Mouse (Mus musculus): ENCODE measurements at regions not wholly inside any gene's neighbourhood (a gene's known extent, or its start where the extent isn't known, plus 50 kb on each side); places are given as distances from the start of the nearest gene placed in this dataset.
A peak's percentile ranks its signal among the peaks of the same experiment; 100 is the strongest.

GRCm38 (mm10) chr2:117399487-117399886 is 56.7 kb upstream of the Rasgrp1 start:
- ATAC-seq (replicated peaks; ENCODE audit: low FRiP score, poor library complexity, severe bottlenecking): no peak

GRCm38 (mm10) chr2:117403425-117404175 is 60.8 kb upstream of the Rasgrp1 start:
- no peak for ATAC-seq (replicated peaks; ENCODE audit: low FRiP score, poor library complexity, severe bottlenecking)

- ATAC-seq (replicated peaks; ENCODE audit: low FRiP score, poor library complexity, severe bottlenecking): no peak
Measured at GRCm38 (mm10) chr2:117405453-117405852, 62.7 kb upstream of the Rasgrp1 start.

- ATAC-seq (replicated peaks; ENCODE audit: low FRiP score, poor library complexity, severe bottlenecking): no peak
Measured at GRCm38 (mm10) chr2:117408241-117408640, 65.4 kb upstream of the Rasgrp1 start.

- ATAC-seq (replicated peaks; ENCODE audit: low FRiP score, poor library complexity, severe bottlenecking): no peak
Measured at GRCm38 (mm10) chr2:117412045-117412606, 69.3 kb upstream of the Rasgrp1 start.

GRCm38 (mm10) chr2:117417229-117417970 is 74.6 kb upstream of the Rasgrp1 start:
- no peak for ATAC-seq (replicated peaks; ENCODE audit: low FRiP score, poor library complexity, severe bottlenecking)

GRCm38 (mm10) chr2:117418121-117418615 is 75.4 kb upstream of the Rasgrp1 start:
- ATAC-seq (replicated peaks; ENCODE audit: low FRiP score, poor library complexity, severe bottlenecking): no peak

GRCm38 (mm10) chr2:117418711-117419110 is 75.9 kb upstream of the Rasgrp1 start:
- ATAC-seq (replicated peaks; ENCODE audit: low FRiP score, poor library complexity, severe bottlenecking): no peak

- no peak for ATAC-seq (replicated peaks; ENCODE audit: low FRiP score, poor library complexity, severe bottlenecking)
Measured at GRCm38 (mm10) chr2:117421376-117421775, 78.6 kb upstream of the Rasgrp1 start.

GRCm38 (mm10) chr2:117422756-117423155 is 80.0 kb upstream of the Rasgrp1 start:
- no peak for ATAC-seq (replicated peaks; ENCODE audit: low FRiP score, poor library complexity, severe bottlenecking)

GRCm38 (mm10) chr2:117429205-117429604 is 86.4 kb upstream of the Rasgrp1 start:
- no peak for ATAC-seq (replicated peaks; ENCODE audit: low FRiP score, poor library complexity, severe bottlenecking)

GRCm38 (mm10) chr2:117432010-117432409 is 89.2 kb upstream of the Rasgrp1 start:
- no peak for ATAC-seq (replicated peaks; ENCODE audit: low FRiP score, poor library complexity, severe bottlenecking)

GRCm38 (mm10) chr2:117432923-117433322 is 90.1 kb upstream of the Rasgrp1 start:
- no peak for ATAC-seq (replicated peaks; ENCODE audit: low FRiP score, poor library complexity, severe bottlenecking)

GRCm38 (mm10) chr2:117433482-117433881 is 90.7 kb upstream of the Rasgrp1 start:
- no peak for ATAC-seq (replicated peaks; ENCODE audit: low FRiP score, poor library complexity, severe bottlenecking)

GRCm38 (mm10) chr2:117438079-117438478 is 95.3 kb upstream of the Rasgrp1 start:
- ATAC-seq (replicated peaks; ENCODE audit: low FRiP score, poor library complexity, severe bottlenecking): peak; percentile 61

- 0 out of 2 replicates have a peak, but pooled peaks have one; percentile 53 for ATAC-seq (replicated peaks; ENCODE audit: low FRiP score, poor library complexity, severe bottlenecking)
Measured at GRCm38 (mm10) chr2:117438586-117439371, 96.0 kb upstream of the Rasgrp1 start.

- ATAC-seq (replicated peaks; ENCODE audit: low FRiP score, poor library complexity, severe bottlenecking): no peak
Measured at GRCm38 (mm10) chr2:117439372-117440183, 96.8 kb upstream of the Rasgrp1 start.

- ATAC-seq (replicated peaks; ENCODE audit: low FRiP score, poor library complexity, severe bottlenecking): no peak
Measured at GRCm38 (mm10) chr2:117440801-117441281, 98.0 kb upstream of the Rasgrp1 start.

GRCm38 (mm10) chr2:117442862-117443261 is 100.1 kb upstream of the Rasgrp1 start:
- ATAC-seq (replicated peaks; ENCODE audit: low FRiP score, poor library complexity, severe bottlenecking): no peak

All from erythroid progenitor cell, adult 5-6 weeks (primary cell).